Mouse (Mus musculus) urinary bladder, postnatal 36 days (tissue): ENCODE measurements at regions not wholly inside any gene's neighbourhood (a gene's known extent, or its start where the extent isn't known, plus 50 kb on each side); places are given as distances from the start of the nearest gene placed in this dataset.
"Not testable (repeated sequence)": the region's sequence is repeated elsewhere in the genome, so short reads cannot be mapped to it uniquely, and the experiment has no call there.

Experiments
- DNase-seq, 2 experiments: peaks; one replicate each; pipeline ENCODE4 v3.0.0; 2022; ENCODE audit warnings: low spot score in 2 of 2, mixed read lengths in 1 of 2

- peak; percentile 3 to 12 for DNase-seq
Observed at GRCm38 (mm10) chr12:17992572-17992971, 301.9 kb downstream of the Hpcal1 start.

GRCm38 (mm10) chr12:17993368-17993767 is 302.7 kb downstream of the Hpcal1 start:
- DNase-seq = not testable (repeated sequence)
